Mouse (Mus musculus) embryonic facial prominence, embryonic 10.5 days (tissue): ENCODE results near the gene Ky. TPM values are rescaled to one million over a fixed set of nuclear protein-coding genes. Genes with fewer than 3 reads are reported as not detected.

Experiments used
- DNase-seq: peaks from one replicate; pipeline ENCODE4 v3.0.0-alpha.2; 2017; ENCODE audit warnings: low spot score
- H3K27ac ChIP-seq: fragments of 300-500 bp; sonication (generic); replicated peaks from 2 replicates; pipeline ENCODE4 v1.5.1; 2016; ENCODE audit warnings: mild to moderate bottlenecking
- H3K27me3 ChIP-seq: fragments of 300-500 bp; sonication (generic); replicated peaks from 2 replicates; pipeline ENCODE4 v1.6.1; 2016; ENCODE audit warnings: low read depth, mild to moderate bottlenecking; ENCODE audit not compliant: poor library complexity, severe bottlenecking
- H3K36me3 ChIP-seq: fragments of 300-500 bp; sonication (generic); replicated peaks from 2 replicates; pipeline ENCODE4 v1.6.1; 2016; ENCODE audit warnings: mild to moderate bottlenecking, moderate library complexity
- H3K4me1 ChIP-seq: fragments of 300-500 bp; sonication (generic); 2 replicates; pipeline ENCODE4 v1.6.1; 2016
- H3K4me3 ChIP-seq: fragments of 300-500 bp; sonication (generic); 2 replicates; pipeline ENCODE4 v1.5.1; 2016; ENCODE audit warnings: mild to moderate bottlenecking, moderate library complexity
- H3K9me3 ChIP-seq: fragments of 300-500 bp; sonication (generic); 2 replicates; pipeline ENCODE4 v1.6.1; 2016; ENCODE audit warnings: mild to moderate bottlenecking
- WGBS: fragments of 180-500 bp; shearing (Covaris S2); methylation state at CpG from one replicate; pipeline ENCODE4 v1.1.7; 2016; 5-methylcytosine and 5-hydroxymethylcytosine counted together
- polyA plus RNA-seq: library from polyadenylated mRNA; unstranded; fragments of >200 nt; fragmentation: Nextera tagmentation; extraction: Ambion mirVana; gene quantifications from 2 replicates; pipeline ENCODE4 v1.2.1, GENCODE M21; 2016

The Ky gene
- polyA plus RNA-seq, 1 experiment from 2014 or later: 0.04 TPM

- H3K27ac ChIP-seq: peak overlapping the region; percentile 80
- no peaks in the 10 kb centered on the region for H3K9me3 ChIP-seq
- peaks cover 75% of the 10 kb centered on the region for H3K27me3 ChIP-seq
- peaks cover 21% of the 10 kb centered on the region for H3K4me1 ChIP-seq
- H3K4me3 ChIP-seq: peak overlapping the region; percentile 54
- no peaks in the 10 kb centered on the region for H3K36me3 ChIP-seq
- 1% methylated on average over 26 of the region's 26 CpGs for WGBS
- peak; percentile 91 for DNase-seq
Measured at GRCm38 (mm10) chr9:102544773-102545366, 39.3 kb downstream of the Ky start.

GRCm38 (mm10) chr9:102545406-102546255 is 40.1 kb downstream of the Ky start:
- Histone ChIP-seq H3K27me3 (peaks cover 71% of the 10 kb centered on the region), H3K36me3 (no peaks in the 10 kb centered on the region), H3K27ac (peak overlapping the region; percentile 44), H3K4me3 (peak overlapping the region; percentile 54), H3K4me1 (peaks cover 21% of the 10 kb centered on the region), H3K9me3 (no peaks in the 10 kb centered on the region)
- WGBS: 42% methylated on average over 22 of the region's 22 CpGs
- no peak for DNase-seq

GRCm38 (mm10) chr9:102546256-102547027 is 40.9 kb downstream of the Ky start:
- no peak overlapping the region for H3K27ac ChIP-seq
- no peaks in the 10 kb centered on the region for H3K36me3 ChIP-seq
- WGBS: 78% methylated on average over 20 of the region's 20 CpGs
- no peak overlapping the region for H3K4me3 ChIP-seq
- DNase-seq: no peak
- peaks cover 22% of the 10 kb centered on the region for H3K4me1 ChIP-seq
- peaks cover 69% of the 10 kb centered on the region for H3K27me3 ChIP-seq
- no peaks in the 10 kb centered on the region for H3K9me3 ChIP-seq

- H3K4me1 ChIP-seq: peaks cover 28% of the 10 kb centered on the region
- no peak overlapping the region for H3K4me3 ChIP-seq
- DNase-seq: no peak
- no peaks in the 10 kb centered on the region for H3K9me3 ChIP-seq
- 37% methylated on average over 7 of the region's 7 CpGs for WGBS
- H3K27ac ChIP-seq: no peak overlapping the region
- H3K27me3 ChIP-seq: peaks cover 65% of the 10 kb centered on the region
- H3K36me3 ChIP-seq: no peaks in the 10 kb centered on the region
Measured at GRCm38 (mm10) chr9:102547028-102547354, 41.4 kb downstream of the Ky start.

GRCm38 (mm10) chr9:102549211-102549610 is 43.7 kb downstream of the Ky start:
- H3K4me1 ChIP-seq: peaks cover 19% of the 10 kb centered on the region
- no peaks in the 10 kb centered on the region for H3K9me3 ChIP-seq
- no peaks in the 10 kb centered on the region for H3K36me3 ChIP-seq
- no peak for DNase-seq
- H3K27ac ChIP-seq: no peak overlapping the region
- 84% methylated on average over 8 of the region's 8 CpGs for WGBS
- H3K4me3 ChIP-seq: no peak overlapping the region
- peaks cover 43% of the 10 kb centered on the region for H3K27me3 ChIP-seq

- no peak for DNase-seq
- Histone ChIP-seq H3K9me3 (no peaks in the 10 kb centered on the region), H3K27ac (no peak overlapping the region), H3K27me3 (peaks cover 21% of the 10 kb centered on the region), H3K4me1 (peaks cover 8% of the 10 kb centered on the region), H3K36me3 (no peaks in the 10 kb centered on the region), H3K4me3 (no peak overlapping the region)
- 80% methylated on average over 10 of the region's 10 CpGs for WGBS
Measured at GRCm38 (mm10) chr9:102551771-102552170, 46.2 kb downstream of the Ky start.

GRCm38 (mm10) chr9:102553781-102554180 is 48.2 kb downstream of the Ky start:
- H3K4me1 ChIP-seq: peaks cover 8% of the 10 kb centered on the region
- 86% methylated on average over 3 of the region's 3 CpGs for WGBS
- H3K9me3 ChIP-seq: peaks cover 6% of the 10 kb centered on the region; the same call in 1 of the 2 replicates
- no peak for DNase-seq
- no peak overlapping the region for H3K27ac ChIP-seq
- H3K27me3 ChIP-seq: 0 out of 2 replicates have a peak, but pooled peaks cover 4% of the 10 kb centered on the region
- no peaks in the 10 kb centered on the region for H3K36me3 ChIP-seq
- no peak overlapping the region for H3K4me3 ChIP-seq

- no peak for DNase-seq
- H3K27ac ChIP-seq: no peak overlapping the region
- WGBS: 94% methylated on average over 3 of the region's 3 CpGs
- no peak overlapping the region for H3K4me3 ChIP-seq
- no peaks in the 10 kb centered on the region for H3K36me3 ChIP-seq
- no peaks in the 10 kb centered on the region for H3K4me1 ChIP-seq
- no peaks in the 10 kb centered on the region for H3K27me3 ChIP-seq
- H3K9me3 ChIP-seq: peaks cover 7% of the 10 kb centered on the region; the same call in 1 of the 2 replicates
Measured at GRCm38 (mm10) chr9:102558463-102558862, 52.9 kb downstream of the Ky start.

- WGBS: 82% methylated on average over 5 of the region's 5 CpGs
- Histone ChIP-seq H3K36me3 (no peaks in the 10 kb centered on the region), H3K4me1 (no peaks in the 10 kb centered on the region), H3K9me3 (no peaks in the 10 kb centered on the region), H3K27me3 (no peaks in the 10 kb centered on the region), H3K27ac (no peak overlapping the region), H3K4me3 (no peak overlapping the region)
- no peak for DNase-seq
Measured at GRCm38 (mm10) chr9:102572888-102573287, 67.3 kb downstream of the Ky start.

GRCm38 (mm10) chr9:102577480-102577879 is 71.9 kb downstream of the Ky start:
- Histone ChIP-seq H3K4me1 (no peaks in the 10 kb centered on the region), H3K9me3 (no peaks in the 10 kb centered on the region), H3K4me3 (no peak overlapping the region), H3K36me3 (no peaks in the 10 kb centered on the region), H3K27ac (no peak overlapping the region), H3K27me3 (no peaks in the 10 kb centered on the region)
- no peak for DNase-seq
- WGBS: 77% methylated on average over 5 of the region's 5 CpGs

- H3K4me3 ChIP-seq: no peak overlapping the region
- H3K9me3 ChIP-seq: no peaks in the 10 kb centered on the region
- H3K4me1 ChIP-seq: no peaks in the 10 kb centered on the region
- no peak for DNase-seq
- WGBS: 85% methylated on average over 12 of the region's 12 CpGs
- no peaks in the 10 kb centered on the region for H3K27me3 ChIP-seq
- H3K36me3 ChIP-seq: peaks cover 27% of the 10 kb centered on the region
- no peak overlapping the region for H3K27ac ChIP-seq
Measured at GRCm38 (mm10) chr9:102581921-102582469, 76.4 kb downstream of the Ky start.

GRCm38 (mm10) chr9:102587347-102587746 is 81.8 kb downstream of the Ky start:
- WGBS: 86% methylated on average over 5 of the region's 5 CpGs
- Histone ChIP-seq H3K27ac (no peak overlapping the region), H3K36me3 (peaks cover 40% of the 10 kb centered on the region), H3K4me1 (no peaks in the 10 kb centered on the region), H3K4me3 (no peak overlapping the region), H3K27me3 (no peaks in the 10 kb centered on the region), H3K9me3 (no peaks in the 10 kb centered on the region)
- DNase-seq: no peak
